Mouse (Mus musculus): ENCODE results near the gene Hapln1.

Gene Hapln1

GRCm38 (mm10) chr13:89539205-89539886, at the start of gene Hapln1:
TSS of gene Hapln1 (plus strand) at chr13:89539796.
- DNase-seq = peak; percentile 63

GRCm38 (mm10) chr13:89493169-89493568, 46.4 kb upstream of the Hapln1 start:
- DNase-seq = no peak

- DNase-seq = no peak
Measured at GRCm38 (mm10) chr13:89493678-89494077, 45.9 kb upstream of the Hapln1 start.

GRCm38 (mm10) chr13:89496569-89496968, 43.0 kb upstream of the Hapln1 start:
- DNase-seq = no peak

GRCm38 (mm10) chr13:89499419-89499818, 40.2 kb upstream of the Hapln1 start:
- no peak for DNase-seq

- DNase-seq = no peak
Measured at GRCm38 (mm10) chr13:89521507-89521908, 18.1 kb upstream of the Hapln1 start.

GRCm38 (mm10) chr13:89528716-89529115, 10.9 kb upstream of the Hapln1 start:
- DNase-seq = no peak

- DNase-seq = no peak
Measured at GRCm38 (mm10) chr13:89530386-89530785, 9.2 kb upstream of the Hapln1 start.

- no peak for DNase-seq
Measured at GRCm38 (mm10) chr13:89539887-89540264, 280 bp downstream of the Hapln1 start.

- no peak for DNase-seq
Measured at GRCm38 (mm10) chr13:89540301-89540982, 846 bp downstream of the Hapln1 start.

- peak; percentile 8 for DNase-seq
Measured at GRCm38 (mm10) chr13:89543003-89543402, 3.4 kb downstream of the Hapln1 start.

GRCm38 (mm10) chr13:89548203-89548740, 8.7 kb downstream of the Hapln1 start:
- DNase-seq = peak; percentile 78

- no peak for DNase-seq
Measured at GRCm38 (mm10) chr13:89549507-89549906, 9.9 kb downstream of the Hapln1 start.

GRCm38 (mm10) chr13:89551502-89551901, 11.9 kb downstream of the Hapln1 start:
- peak; percentile 35 for DNase-seq

GRCm38 (mm10) chr13:89564518-89564917, 24.9 kb downstream of the Hapln1 start:
- DNase-seq = no peak

GRCm38 (mm10) chr13:89566300-89566699, 26.7 kb downstream of the Hapln1 start:
- DNase-seq = no peak

GRCm38 (mm10) chr13:89579115-89579514, 39.5 kb downstream of the Hapln1 start:
- DNase-seq = no peak

GRCm38 (mm10) chr13:89583138-89583746, 43.6 kb downstream of the Hapln1 start:
- DNase-seq = no peak

- no peak for DNase-seq
Measured at GRCm38 (mm10) chr13:89583747-89584738, 44.4 kb downstream of the Hapln1 start.

GRCm38 (mm10) chr13:89585144-89585543, 45.5 kb downstream of the Hapln1 start:
- DNase-seq = no peak

GRCm38 (mm10) chr13:89595105-89595504, 55.5 kb downstream of the Hapln1 start:
- DNase-seq = no peak

GRCm38 (mm10) chr13:89597354-89597753, 57.8 kb downstream of the Hapln1 start:
- no peak for DNase-seq

GRCm38 (mm10) chr13:89600466-89600865, 60.9 kb downstream of the Hapln1 start:
- no peak for DNase-seq
